Mouse (Mus musculus) bone marrow macrophage, adult 2 months (primary cell): ENCODE measurements around the gene A530016L24Rik.

Source experiments
- CTCF ChIP-seq: IDR thresholded peaks from 2 replicates; pipeline ENCODE4 v1.5.1; 2012; ENCODE audit warnings: low read depth, mild to moderate bottlenecking, low read length, moderate library complexity
- POLR2A ChIP-seq: IDR thresholded peaks from 2 replicates; pipeline ENCODE4 v1.6.1; 2012; ENCODE audit warnings: mild to moderate bottlenecking, low read depth, low read length, borderline replicate concordance

GRCm38 (mm10) chr12:112503003-112503771, 13.9 kb downstream of the A530016L24Rik start:
- TF ChIP-seq CTCF (no peak), POLR2A (no peak)
